Mouse (Mus musculus) MEL (cell line): ENCODE data around the gene Dhrs11.
"Not testable (repeated sequence)": the region's sequence is repeated elsewhere in the genome, so short reads cannot be mapped to it uniquely, and the experiment has no call there.

ENCODE experiments used
- CTCF ChIP-seq, 3 experiments: IDR thresholded peaks in 2 of 3; conservative IDR thresholded peaks in 1 of 3; 2 replicates each; pipeline ENCODE4 v1.5.1; 2011 to 2012; ENCODE audit warnings: low read length in 3 of 3, low read depth in 2 of 3, mild to moderate bottlenecking in 2 of 3, improper control_type of control experiment in 1 of 3, inconsistent platforms in 1 of 3, mixed read lengths in 1 of 3, moderate library complexity in 1 of 3; ENCODE audit not compliant: control insufficient read depth in 1 of 3, insufficient read depth in 1 of 3, poor library complexity in 1 of 3, severe bottlenecking in 1 of 3
- E2F4 ChIP-seq: IDR thresholded peaks from 2 replicates; pipeline ENCODE4 v1.6.1; 2011; ENCODE audit warnings: low read depth, low read length, improper control_type of control experiment, borderline replicate concordance
- JUND ChIP-seq: IDR thresholded peaks from 2 replicates; pipeline ENCODE4 v1.6.1; 2011; ENCODE audit warnings: low read depth, mild to moderate bottlenecking, improper control_type of control experiment, low read length
- MXI1 ChIP-seq: IDR thresholded peaks from 2 replicates; pipeline ENCODE4 v1.6.1; 2011; ENCODE audit warnings: mild to moderate bottlenecking, low read depth, low read length, improper control_type of control experiment
- MYB ChIP-seq: IDR thresholded peaks from 2 replicates; pipeline ENCODE4 v1.6.1; 2011; ENCODE audit warnings: mild to moderate bottlenecking, low read depth, low read length, improper control_type of control experiment
- NELFE ChIP-seq: IDR thresholded peaks from 2 replicates; pipeline ENCODE4 v1.6.1; 2011; ENCODE audit warnings: low read depth, low read length, improper control_type of control experiment
- NRF1 ChIP-seq: IDR thresholded peaks from 2 replicates; pipeline ENCODE4 v1.6.1; 2014; ENCODE audit warnings: low read depth, mild to moderate bottlenecking, inconsistent platforms, low read length, improper control_type of control experiment, moderate library complexity; ENCODE audit not compliant: poor library complexity, insufficient read depth, severe bottlenecking
- POLR2A ChIP-seq, 2 experiments: IDR thresholded peaks; 2 replicates each; pipeline ENCODE4 v1.6.1; 2011 to 2012; ENCODE audit warnings: low read length in 2 of 2, mild to moderate bottlenecking in 2 of 2, control low read depth in 1 of 2, improper control_type of control experiment in 1 of 2, low read depth in 1 of 2, moderate library complexity in 1 of 2; ENCODE audit not compliant: control insufficient read depth in 1 of 2, insufficient read depth in 1 of 2, poor library complexity in 1 of 2
- TAL1 ChIP-seq: IDR thresholded peaks from 2 replicates; pipeline ENCODE4 v1.6.1; 2012; ENCODE audit warnings: mild to moderate bottlenecking, inconsistent platforms, low read length, moderate library complexity, mixed read lengths
- TBP ChIP-seq: IDR thresholded peaks from 2 replicates; pipeline ENCODE4 v1.8.0; 2011; ENCODE audit warnings: low read depth, low read length, improper control_type of control experiment
- ZKSCAN1 ChIP-seq: IDR thresholded peaks from 2 replicates; pipeline ENCODE4 v1.6.1; 2012; ENCODE audit warnings: low read depth, mild to moderate bottlenecking, inconsistent platforms, low read length, improper control_type of control experiment, moderate library complexity

DNA sequence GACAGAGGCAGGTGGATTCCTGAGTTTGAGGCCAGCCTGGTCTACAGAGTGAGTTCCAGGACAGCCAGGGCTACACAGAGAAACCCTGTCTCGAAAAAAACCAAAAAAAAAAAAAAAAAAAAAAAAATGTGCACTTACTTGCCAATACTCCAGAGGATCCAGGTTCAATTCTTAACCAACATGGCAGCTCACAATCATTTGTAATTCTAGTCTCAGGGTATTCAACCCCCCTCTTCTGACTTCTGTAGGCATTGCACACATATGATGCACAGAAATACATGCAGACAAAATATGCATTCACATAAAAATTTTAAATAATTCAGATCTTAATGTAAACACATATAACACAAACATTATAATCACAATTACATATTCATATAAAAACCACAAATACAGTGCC lies 47.2 kb upstream of the Dhrs11 start:
- TF ChIP-seq TAL1; TBP; CTCF (IDR thresholded peaks at IDR 0.05 in 2 of 3, conservative IDR thresholded peaks at IDR 0.05 in 1 of 3; ENCODE audit: control insufficient read depth in 1 of 3, insufficient read depth in 1 of 3, low read depth in 2 of 3, low read length in 3 of 3, poor library complexity in 1 of 3, severe bottlenecking in 1 of 3); NELFE; MYB; NRF1; E2F4; MXI1; POLR2A (IDR thresholded peaks at IDR 0.05; ENCODE audit: control insufficient read depth in 1 of 2, insufficient read depth in 1 of 2, low read depth in 1 of 2, low read length in 2 of 2, poor library complexity in 1 of 2); ZKSCAN1; JUND: not testable (repeated sequence)
